Mouse (Mus musculus): ENCODE data around the gene Rapgef1.

GRCm38 (mm10) chr2:29714127-29714526 is 94.6 kb downstream of the Rapgef1 start:
- TF ChIP-seq GATA1 (IDR thresholded peaks at IDR 0.05; ENCODE audit: borderline replicate concordance, low read length) (no peak), FLI1 (IDR thresholded peaks at IDR 0.05; ENCODE audit: low read length) (no peak)
